Mouse (Mus musculus) adrenal gland, postnatal 10 days (tissue): ENCODE measurements around the gene Anp32e. TPM values are rescaled to one million over a fixed set of nuclear protein-coding genes. Genes with fewer than 3 reads are reported as not detected.

Experiments
- total RNA-seq, 2 experiments: library from RNA; stranded (reverse); gene quantifications; 2 replicates each; pipeline ENCODE4 v1.2.3; 2021

Gene Anp32e
- total RNA-seq, 2 experiments from 2014 or later: 89.8 to 110 TPM

Other genes starting within 250 kb of the Anp32e start
- gene Adamtsl4, start 241.3 kb upstream of the Anp32e start, total RNA-seq: 10 to 100 TPM; 13.3 to 13.4 TPM
- gene Ecm1, start 189.7 kb upstream of the Anp32e start, total RNA-seq: 100 to 1,000 TPM; 139 to 162 TPM
- 10 to 100 TPM; 40.8 to 51.6 TPM for gene Tars2, start 169.0 kb upstream of the Anp32e start, total RNA-seq
- gene Rprd2, start 110.4 kb upstream of the Anp32e start, total RNA-seq: 10 to 100 TPM; 43.9 to 50.6 TPM
- gene Prpf3, start 73.4 kb upstream of the Anp32e start, total RNA-seq: 10 to 100 TPM; 25.1 to 26.7 TPM
- gene Mrps21, start 57.7 kb upstream of the Anp32e start, total RNA-seq: 100 to 1,000 TPM; 270 to 288 TPM
- 1 to 10 TPM; 1.9 to 4.9 TPM for gene Ciart, start 47.0 kb upstream of the Anp32e start, total RNA-seq
- 10 to 100 TPM; 27.7 to 38.8 TPM for gene BC028528, start 37.2 kb upstream of the Anp32e start, total RNA-seq
- 100 to 1,000 TPM; 167 to 171 TPM for gene Aph1a, start 35.3 kb upstream of the Anp32e start, total RNA-seq
- gene Car14, start 24.6 kb upstream of the Anp32e start, total RNA-seq: 10 to 100 TPM; 13.6 to 18.5 TPM
- 10 to 100 TPM; 34.0 to 36.7 TPM for gene Plekho1, start 66.8 kb downstream of the Anp32e start, total RNA-seq
- gene Vps45, start 129.2 kb downstream of the Anp32e start, total RNA-seq: 10 to 100 TPM; 31.7 to 35.0 TPM
- 10 to 100 TPM; 32.3 to 33.4 TPM for gene Otud7b, start 175.3 kb downstream of the Anp32e start, total RNA-seq
- 10 to 100 TPM; 13.0 to 17.1 TPM for gene Mtmr11, start 232.8 kb downstream of the Anp32e start, total RNA-seq
- 10 to 100 TPM; 50.4 to 50.9 TPM for gene Sf3b4, start 243.1 kb downstream of the Anp32e start, total RNA-seq